Mouse (Mus musculus): ENCODE measurements around the gene Gpr135.

DNA sequence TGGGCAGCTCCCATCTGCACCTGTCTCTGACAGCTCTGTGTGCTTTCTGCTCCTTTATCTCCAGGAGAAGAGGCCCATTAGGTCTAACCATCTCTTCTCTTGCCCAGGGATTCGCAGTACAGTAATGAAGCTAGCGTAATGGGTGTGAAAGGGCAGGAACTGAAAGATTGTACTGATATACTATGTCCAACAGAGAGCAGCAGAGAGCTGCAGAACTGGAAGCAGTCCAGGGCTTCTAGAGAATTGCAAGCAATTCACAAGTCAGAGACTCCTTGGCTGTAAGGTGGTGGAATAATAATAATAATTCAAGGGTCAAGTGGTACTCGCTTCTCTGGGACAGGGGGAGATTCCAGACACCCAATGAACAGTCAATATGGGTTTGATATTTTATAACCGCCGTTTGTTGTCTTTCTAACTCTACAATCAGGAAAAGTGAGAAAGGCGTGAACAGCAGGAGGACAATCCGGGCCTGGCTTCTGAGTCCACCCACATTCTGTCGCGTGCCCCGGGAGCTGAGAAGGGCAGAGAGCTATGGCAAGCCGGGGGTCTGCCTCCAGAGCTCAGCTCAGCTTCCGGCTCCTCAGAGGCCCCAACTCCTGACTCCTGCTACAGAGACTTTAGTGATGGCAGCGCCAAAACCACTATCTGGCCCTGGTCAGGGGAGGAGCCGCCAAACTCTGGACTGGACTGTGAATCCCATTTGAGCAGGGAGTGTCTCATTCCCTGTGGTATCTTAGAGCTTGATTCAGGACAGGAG, 33.8 kb upstream of the Gpr135 start:
- no peak for TF ChIP-seq GATA1 (IDR thresholded peaks at IDR 0.05; ENCODE audit: borderline replicate concordance, low read length)
- TF ChIP-seq FLI1 (IDR thresholded peaks at IDR 0.05; ENCODE audit: low read length): no peak
